Mouse (Mus musculus) stomach, embryonic 14.5 days (tissue): ENCODE measurements at regions not wholly inside any gene's neighbourhood (a gene's known extent, or its start where the extent isn't known, plus 50 kb on each side); places are given as distances from the start of the nearest gene placed in this dataset.

ENCODE experiments used
- ATAC-seq: fragments of 200-750 bp; cut with Nextera tagmentation; 2 replicates; pipeline ENCODE4 v1.8.0; 2017; ENCODE audit warnings: low read depth, moderate TSS enrichment; ENCODE audit not compliant: insufficient number of reproducible peaks, insufficient read depth, low FRiP score
- H3K27ac ChIP-seq: fragments of 300-500 bp; sonication (generic); 2 replicates; pipeline ENCODE4 v1.5.1; 2014; ENCODE audit warnings: mild to moderate bottlenecking, low read length, moderate library complexity, mixed read lengths
- H3K27me3 ChIP-seq: fragments of 300-500 bp; sonication (generic); 2 replicates; pipeline ENCODE4 v1.6.1; 2014; ENCODE audit warnings: low read length, control low read depth, mixed read lengths; ENCODE audit not compliant: control insufficient read depth, insufficient read depth
- H3K36me3 ChIP-seq: fragments of 300-500 bp; sonication (generic); 2 replicates; pipeline ENCODE4 v1.6.1; 2014; ENCODE audit warnings: mild to moderate bottlenecking, control low read depth, low read length, moderate library complexity, mixed read lengths; ENCODE audit not compliant: control insufficient read depth, insufficient read depth
- H3K4me1 ChIP-seq: fragments of 300-500 bp; sonication (generic); 2 replicates; pipeline ENCODE4 v1.6.1; 2014; ENCODE audit warnings: low read length, control low read depth, mixed read lengths; ENCODE audit not compliant: control insufficient read depth, insufficient read depth
- H3K4me2 ChIP-seq: fragments of 300-500 bp; sonication (generic); replicated peaks from 2 replicates; pipeline ENCODE4 v1.6.1; 2014; ENCODE audit warnings: low read depth, low read length, control low read depth
- H3K4me3 ChIP-seq: fragments of 300-500 bp; sonication (generic); 2 replicates; pipeline ENCODE4 v1.5.1; 2014; ENCODE audit warnings: low read depth, low read length, control low read depth
- H3K9ac ChIP-seq: fragments of 300-500 bp; sonication (generic); replicated peaks from 2 replicates; pipeline ENCODE4 v1.6.1; 2014; ENCODE audit warnings: low read depth, mild to moderate bottlenecking, control low read depth, low read length, moderate library complexity, mixed read lengths
- H3K9me3 ChIP-seq: fragments of 300-500 bp; sonication (generic); 2 replicates; pipeline ENCODE4 v1.6.1; 2016; ENCODE audit warnings: low read depth, low read length, control low read depth; ENCODE audit not compliant: control insufficient read depth
- WGBS: fragments of 180-500 bp; shearing (Covaris S2); extraction: QIAGEN DNeasy Blood & Tissue Kit; methylation state at CpG from one replicate; pipeline ENCODE4 v1.1.7; 2014; 5-methylcytosine and 5-hydroxymethylcytosine counted together

- H3K9ac ChIP-seq, result no peak overlapping the region
- no peaks in the 10 kb centered on the region for H3K4me1 ChIP-seq
- H3K36me3 ChIP-seq, result no peaks in the 10 kb centered on the region
- no peaks in the 10 kb centered on the region for H3K9me3 ChIP-seq
- 58% methylated on average over 4 of the region's 4 CpGs for WGBS
- H3K4me3 ChIP-seq, result no peak overlapping the region
- H3K4me2 ChIP-seq, result no peak overlapping the region
- no peaks in the 10 kb centered on the region for H3K27me3 ChIP-seq
- ATAC-seq, result no peak
- H3K27ac ChIP-seq, result no peak overlapping the region
These were observed 460.6 kb upstream of the Slit2 start for GRCm38 (mm10) chr5:47522161-47522942.

GRCm38 (mm10) chr5:47528671-47529070, 454.3 kb upstream of the Slit2 start:
- Histone ChIP-seq H3K9me3 (no peaks in the 10 kb centered on the region), H3K27me3 (no peaks in the 10 kb centered on the region), H3K4me3 (no peak overlapping the region), H3K4me2 (no peak overlapping the region), H3K4me1 (no peaks in the 10 kb centered on the region), H3K9ac (no peak overlapping the region), H3K27ac (no peak overlapping the region), H3K36me3 (no peaks in the 10 kb centered on the region)
- WGBS, result 93% methylated on average over 7 of the region's 7 CpGs
- ATAC-seq, result no peak

- H3K36me3 ChIP-seq, result no peaks in the 10 kb centered on the region
- H3K9me3 ChIP-seq, result no peaks in the 10 kb centered on the region
- no peak for ATAC-seq
- H3K4me3 ChIP-seq, result no peak overlapping the region
- no peak overlapping the region for H3K27ac ChIP-seq
- no peaks in the 10 kb centered on the region for H3K4me1 ChIP-seq
- H3K9ac ChIP-seq, result no peak overlapping the region
- no peak overlapping the region for H3K4me2 ChIP-seq
- no peaks in the 10 kb centered on the region for H3K27me3 ChIP-seq
These were observed 445.4 kb upstream of the Slit2 start for GRCm38 (mm10) chr5:47537532-47537931.

- no peaks in the 10 kb centered on the region for H3K36me3 ChIP-seq
- ATAC-seq, result no peak
- H3K4me1 ChIP-seq, result no peaks in the 10 kb centered on the region
- no peaks in the 10 kb centered on the region for H3K27me3 ChIP-seq
- WGBS, result 73% methylated on average over 1 of the region's 1 CpGs
- H3K4me2 ChIP-seq, result no peak overlapping the region
- H3K9me3 ChIP-seq, result no peaks in the 10 kb centered on the region
- no peak overlapping the region for H3K9ac ChIP-seq
- H3K27ac ChIP-seq, result no peak overlapping the region
- H3K4me3 ChIP-seq, result no peak overlapping the region
These were observed 440.7 kb upstream of the Slit2 start for GRCm38 (mm10) chr5:47542248-47542647.

GRCm38 (mm10) chr5:47556717-47557116, 426.2 kb upstream of the Slit2 start:
- H3K27ac ChIP-seq, result no peak overlapping the region
- no peaks in the 10 kb centered on the region for H3K9me3 ChIP-seq
- WGBS, result 80% methylated on average over 1 of the region's 1 CpGs

GRCm38 (mm10) chr5:47557152-47557800, 425.7 kb upstream of the Slit2 start:
- Histone ChIP-seq H3K4me2 (no peak overlapping the region), H3K4me3 (no peak overlapping the region), H3K27ac (no peak overlapping the region), H3K9ac (no peak overlapping the region), H3K9me3 (no peaks in the 10 kb centered on the region), H3K27me3 (no peaks in the 10 kb centered on the region), H3K4me1 (no peaks in the 10 kb centered on the region), H3K36me3 (no peaks in the 10 kb centered on the region)
- no peak for ATAC-seq
- 72% methylated on average over 8 of the region's 8 CpGs for WGBS

More at GRCm38 (mm10) chr5:47556717-47557116, 426.2 kb upstream of the Slit2 start:
- Histone ChIP-seq H3K4me1 (no peaks in the 10 kb centered on the region), H3K36me3 (no peaks in the 10 kb centered on the region), H3K9ac (no peak overlapping the region), H3K4me2 (no peak overlapping the region), H3K4me3 (no peak overlapping the region), H3K27me3 (no peaks in the 10 kb centered on the region)
- ATAC-seq, result no peak
